Mouse (Mus musculus) liver, embryonic 15.5 days (tissue): ENCODE data around the gene Atpif1. TPM values are rescaled to one million over a fixed set of nuclear protein-coding genes. Genes with fewer than 3 reads are reported as not detected.

ENCODE experiments used
- ATAC-seq: fragments of 200-750 bp; cut with Nextera tagmentation; 2 replicates; pipeline ENCODE4 v1.8.0; 2017; ENCODE audit warnings: moderate number of reproducible peaks, mild to moderate bottlenecking, moderate library complexity; ENCODE audit not compliant: insufficient read depth
- H3K27ac ChIP-seq: fragments of 300-500 bp; sonication (generic); replicated peaks from 2 replicates; pipeline ENCODE4 v1.5.1; 2015; ENCODE audit warnings: mild to moderate bottlenecking, inconsistent platforms
- H3K27me3 ChIP-seq: fragments of 300-500 bp; sonication (generic); 2 replicates; pipeline ENCODE4 v1.6.1; 2015; ENCODE audit warnings: mild to moderate bottlenecking, inconsistent platforms
- H3K36me3 ChIP-seq: fragments of 300-500 bp; sonication (generic); replicated peaks from 2 replicates; pipeline ENCODE4 v1.6.1; 2015; ENCODE audit warnings: moderate library complexity, mild to moderate bottlenecking, inconsistent platforms
- H3K4me1 ChIP-seq: fragments of 300-500 bp; sonication (generic); replicated peaks from 2 replicates; pipeline ENCODE4 v1.6.1; 2015; ENCODE audit warnings: inconsistent platforms
- H3K4me2 ChIP-seq: fragments of 300-500 bp; sonication (generic); 2 replicates; pipeline ENCODE4 v1.6.1; 2015; ENCODE audit warnings: moderate library complexity, mild to moderate bottlenecking, inconsistent platforms
- H3K4me3 ChIP-seq: fragments of 300-500 bp; sonication (generic); replicated peaks from 2 replicates; pipeline ENCODE4 v1.5.1; 2015; ENCODE audit warnings: mild to moderate bottlenecking, inconsistent platforms
- H3K9ac ChIP-seq: fragments of 300-500 bp; sonication (generic); 2 replicates; pipeline ENCODE4 v1.6.1; 2015; ENCODE audit warnings: moderate library complexity, mild to moderate bottlenecking, inconsistent platforms
- H3K9me3 ChIP-seq: fragments of 300-500 bp; sonication (generic); replicated peaks from 2 replicates; pipeline ENCODE4 v1.6.1; 2016; ENCODE audit warnings: inconsistent platforms
- WGBS: fragments of 180-500 bp; shearing (Covaris S2); methylation state at CpG from one replicate; pipeline ENCODE4 v1.1.7; 2015; ENCODE audit warnings: mixed read lengths; ENCODE audit not compliant: insufficient replicate concordance; 5-methylcytosine and 5-hydroxymethylcytosine counted together
- polyA plus RNA-seq: library from polyadenylated mRNA; unstranded; fragments of >200 nt; fragmentation: Nextera tagmentation; extraction: Ambion mirVana; gene quantifications from 2 replicates; pipeline ENCODE4 v1.2.1, GENCODE M21; 2015

Atpif1 gene
- polyA plus RNA-seq, 1 experiment from 2014 or later, result 1,178 TPM

DNA sequence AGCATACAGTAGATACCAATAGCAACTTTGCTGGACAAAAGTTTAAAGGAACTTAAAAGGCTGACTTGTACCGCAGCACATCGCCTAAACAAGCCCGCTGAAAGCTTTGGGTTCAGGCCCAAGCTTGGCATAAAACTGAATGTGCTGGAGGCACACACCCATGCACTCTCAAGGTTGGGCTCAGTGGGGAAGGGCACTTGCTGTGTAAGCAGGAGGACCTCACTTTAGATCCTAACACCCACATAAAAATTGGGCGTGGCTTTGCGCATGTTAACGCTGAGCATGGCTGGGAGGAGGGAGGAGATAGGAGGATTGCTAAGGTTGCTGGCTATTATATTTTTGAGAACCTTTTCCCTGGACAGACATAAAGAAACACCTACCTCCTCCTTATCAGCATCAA is 8.7 kb downstream of the Atpif1 start:
- Histone ChIP-seq H3K4me2 (no peak overlapping the region), H3K27me3 (no peaks in the 10 kb centered on the region), H3K9ac (no peak overlapping the region), H3K27ac (peak overlapping the region; percentile 54), H3K4me1 (peaks cover 52% of the 10 kb centered on the region), H3K9me3 (no peaks in the 10 kb centered on the region), H3K36me3 (peaks cover 28% of the 10 kb centered on the region), H3K4me3 (no peak overlapping the region)
- ATAC-seq, result peak; percentile 43; the same call in 1 of the 2 replicates
- 43% methylated on average over 6 of the region's 6 CpGs for WGBS

DNA sequence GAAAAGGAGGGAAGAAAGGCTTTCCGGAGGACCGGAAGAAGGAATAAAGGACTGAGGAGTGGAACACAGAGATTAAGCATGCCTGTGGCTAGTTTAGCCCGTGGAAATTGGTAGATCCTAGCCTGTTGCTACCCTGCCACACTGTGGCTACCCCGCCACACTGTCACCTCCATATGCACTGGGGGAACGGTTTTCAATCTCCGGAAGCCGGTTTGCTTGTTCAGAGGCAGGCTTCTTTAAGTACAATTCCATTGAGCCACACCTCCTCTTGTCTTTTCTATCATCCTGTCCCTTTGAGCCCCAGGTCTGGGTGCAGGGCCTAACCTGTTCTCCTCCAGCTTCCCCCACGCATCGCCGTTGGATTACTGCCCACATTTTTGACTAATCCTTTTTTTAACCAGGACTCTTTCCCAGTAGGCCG is 9.1 kb downstream of the Atpif1 start:
- no peaks in the 10 kb centered on the region for H3K27me3 ChIP-seq
- H3K4me2 ChIP-seq, result no peak overlapping the region
- H3K9me3 ChIP-seq, result no peaks in the 10 kb centered on the region
- WGBS, result 34% methylated on average over 11 of the region's 11 CpGs
- peak overlapping the region; percentile 54 for H3K27ac ChIP-seq
- H3K9ac ChIP-seq, result no peak overlapping the region
- H3K4me3 ChIP-seq, result no peak overlapping the region
- no peak for ATAC-seq
- H3K4me1 ChIP-seq, result peaks cover 49% of the 10 kb centered on the region
- peaks cover 23% of the 10 kb centered on the region for H3K36me3 ChIP-seq

DNA sequence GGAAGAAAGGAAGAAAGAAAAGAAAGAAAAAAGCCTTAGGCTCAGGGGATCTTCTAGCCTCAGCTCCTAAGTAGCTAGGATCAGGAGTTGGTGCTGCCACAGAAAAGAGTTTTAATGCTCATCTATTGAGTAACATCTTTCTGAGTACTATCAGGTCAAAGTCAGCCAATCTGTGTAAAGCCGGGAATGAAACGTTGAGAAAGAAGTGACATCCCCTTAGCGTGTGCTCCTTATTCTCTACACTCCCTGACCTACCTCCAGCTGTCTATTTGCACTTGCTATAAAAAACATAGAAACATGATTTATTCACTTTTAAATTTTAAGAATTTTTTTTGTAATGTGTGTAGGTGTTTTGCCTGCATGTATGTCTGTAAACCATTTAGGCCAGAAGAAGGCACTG is 14.3 kb downstream of the Atpif1 start:
- Histone ChIP-seq H3K9ac (no peak overlapping the region), H3K27ac (no peak overlapping the region), H3K4me1 (peaks cover 19% of the 10 kb centered on the region), H3K36me3 (no peaks in the 10 kb centered on the region), H3K4me2 (no peak overlapping the region), H3K27me3 (no peaks in the 10 kb centered on the region), H3K9me3 (no peaks in the 10 kb centered on the region), H3K4me3 (no peak overlapping the region)
- WGBS, result 81% methylated on average over 3 of the region's 3 CpGs
- ATAC-seq, result no peak

DNA sequence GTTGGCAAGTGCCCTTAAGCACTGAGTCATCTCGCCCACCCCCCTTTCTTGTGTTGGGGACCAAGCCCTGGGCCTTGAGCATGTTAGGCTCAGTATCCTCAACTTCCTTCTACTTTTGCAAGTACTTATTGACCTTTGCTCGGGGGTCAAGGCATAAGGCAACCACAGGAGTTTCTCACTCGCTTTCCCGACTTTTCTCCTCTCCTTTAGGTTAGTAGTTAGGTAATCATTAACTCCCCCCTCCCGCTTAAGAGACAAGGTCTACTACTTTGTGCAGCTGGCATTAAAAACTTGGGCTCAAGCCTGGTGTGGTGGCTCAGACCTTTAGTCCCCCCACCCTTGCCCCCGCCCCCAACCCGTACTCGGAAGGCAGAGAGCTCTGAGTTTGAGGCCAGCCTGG is 15.4 kb downstream of the Atpif1 start:
- Histone ChIP-seq H3K36me3 (no peaks in the 10 kb centered on the region), H3K9ac (no peak overlapping the region), H3K27ac (no peak overlapping the region), H3K4me1 (peaks cover 26% of the 10 kb centered on the region), H3K9me3 (no peaks in the 10 kb centered on the region), H3K4me3 (no peak overlapping the region), H3K4me2 (no peak overlapping the region), H3K27me3 (no peaks in the 10 kb centered on the region)
- 57% methylated on average over 8 of the region's 8 CpGs for WGBS
- ATAC-seq, result no peak

DNA sequence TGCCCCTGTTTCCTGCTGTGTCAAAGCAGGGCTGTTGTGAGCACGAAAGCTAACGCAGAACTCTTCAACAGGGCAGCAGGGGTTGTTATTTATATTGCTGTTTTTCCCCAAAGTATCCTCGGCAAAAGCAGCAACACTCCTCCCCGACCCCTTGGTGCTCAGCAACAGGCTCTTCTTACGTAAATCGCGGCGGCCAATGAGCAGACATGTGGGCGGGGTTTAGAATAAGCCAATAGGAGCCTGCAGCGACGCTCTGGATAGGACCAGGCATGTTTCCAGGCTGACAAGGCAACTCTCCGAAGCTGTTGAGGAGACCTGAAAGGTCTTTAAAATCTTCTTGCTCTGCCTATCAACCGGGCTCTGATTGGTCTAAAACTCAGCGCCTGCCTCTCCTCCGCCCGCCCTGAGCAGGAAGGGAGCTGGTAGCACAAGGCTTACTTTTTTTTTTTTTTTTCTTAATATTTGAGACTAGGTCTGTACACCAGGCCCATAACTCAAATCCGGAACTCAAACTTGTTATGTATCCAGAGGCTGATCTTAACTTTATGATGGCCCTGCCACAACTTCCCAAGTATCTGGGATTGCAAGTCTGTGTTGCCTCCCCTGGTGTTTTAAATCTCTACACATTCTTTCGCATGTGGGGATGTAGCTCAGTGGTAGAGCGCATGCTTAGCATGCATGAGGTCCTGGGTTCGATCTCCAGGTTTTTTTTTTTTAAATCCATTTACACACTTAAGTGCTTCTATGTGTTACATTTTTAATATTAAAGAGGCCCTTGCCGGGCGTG is 17.9 kb downstream of the Atpif1 start:
- peak; percentile 88 for ATAC-seq

DNA sequence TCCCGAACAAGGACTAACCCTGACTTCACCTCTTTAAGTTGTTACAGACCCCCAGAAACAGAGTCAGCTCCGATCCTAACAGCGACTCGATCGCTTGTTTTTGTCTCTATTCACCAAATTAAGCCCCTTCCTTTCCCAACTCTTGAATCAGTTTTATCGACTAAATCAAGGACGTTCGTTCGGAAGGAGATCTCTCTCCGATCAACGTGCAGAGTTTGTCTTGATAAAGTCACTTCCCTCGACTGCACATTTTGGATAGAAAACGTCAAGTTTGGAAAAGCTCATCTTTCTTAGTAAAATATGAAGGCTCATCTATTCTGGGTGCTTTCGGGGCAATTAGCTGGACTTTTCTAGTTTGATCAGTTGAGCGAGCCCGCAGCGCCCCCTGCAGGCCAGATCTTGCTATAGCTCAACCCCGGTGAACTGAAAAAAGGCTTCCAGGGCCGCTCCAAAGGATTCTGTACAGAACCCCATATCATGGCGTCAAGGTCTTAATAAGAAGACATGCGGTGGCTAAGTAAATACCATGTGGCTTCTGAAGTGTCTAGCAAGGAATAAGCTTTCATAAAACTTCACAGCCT is 18.8 kb downstream of the Atpif1 start:
- 2% methylated on average over 21 of the region's 21 CpGs for WGBS
- H3K4me3 ChIP-seq, result peak overlapping the region; percentile 63
- peak overlapping the region; percentile 64 for H3K9ac ChIP-seq
- no peaks in the 10 kb centered on the region for H3K9me3 ChIP-seq
- no peaks in the 10 kb centered on the region for H3K27me3 ChIP-seq
- H3K27ac ChIP-seq, result peak overlapping the region; percentile 92
- no peak for ATAC-seq
- peaks cover 55% of the 10 kb centered on the region for H3K4me1 ChIP-seq
- no peaks in the 10 kb centered on the region for H3K36me3 ChIP-seq
- H3K4me2 ChIP-seq, result peak overlapping the region; percentile 89

More for the DNA sequence above, 17.9 kb downstream of the Atpif1 start:
- Histone ChIP-seq H3K9me3 (no peaks in the 10 kb centered on the region), H3K4me1 (peaks cover 51% of the 10 kb centered on the region), H3K9ac (peak overlapping the region; percentile 64), H3K4me2 (peak overlapping the region; percentile 89), H3K27me3 (no peaks in the 10 kb centered on the region), H3K36me3 (no peaks in the 10 kb centered on the region), H3K4me3 (peak overlapping the region; percentile 63), H3K27ac (peak overlapping the region; percentile 92)
- 18% methylated on average over 22 of the region's 22 CpGs for WGBS

DNA sequence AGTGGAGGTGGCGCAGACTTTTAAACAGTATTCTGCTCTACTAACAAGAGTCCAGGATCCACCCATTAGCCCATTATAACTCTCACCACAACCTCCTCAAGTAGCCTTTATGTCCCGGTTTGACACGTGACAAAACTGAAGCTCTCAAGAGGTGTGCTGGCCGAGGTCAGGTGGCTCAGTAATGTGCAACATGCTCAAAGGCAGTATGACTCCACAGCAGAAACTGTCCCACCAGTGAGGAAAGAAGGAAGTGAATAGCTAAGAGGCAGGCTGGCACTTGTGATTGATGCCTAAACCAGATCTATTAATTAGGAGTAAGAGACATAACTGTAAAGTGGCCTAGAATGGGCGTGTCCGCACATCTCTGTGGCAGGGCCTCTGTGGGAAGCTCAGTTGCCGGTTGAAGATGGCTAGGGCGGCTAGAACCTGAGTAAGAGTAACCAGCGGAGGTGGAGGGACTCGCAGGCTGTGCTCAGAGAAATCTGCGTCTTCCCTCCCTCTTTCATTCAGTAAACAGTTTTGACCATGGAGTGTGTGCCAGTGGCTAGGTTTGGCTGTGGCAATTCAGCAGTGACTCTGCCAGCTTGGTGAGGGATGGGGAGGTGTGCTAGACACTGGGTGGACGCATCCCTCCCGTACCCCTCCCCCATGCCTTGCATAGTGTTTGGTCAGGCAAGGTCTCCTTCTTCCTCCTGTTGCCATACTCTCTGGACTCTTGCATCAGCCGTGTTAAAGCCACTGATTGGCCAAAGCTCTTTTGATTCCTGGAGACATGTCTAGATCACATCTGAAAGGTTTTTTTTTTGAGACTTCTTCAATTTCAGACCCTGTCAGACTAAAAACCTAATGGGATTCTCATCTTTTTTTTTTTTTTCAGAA is 19.8 kb downstream of the Atpif1 start:
- Histone ChIP-seq H3K36me3 (no peaks in the 10 kb centered on the region), H3K9me3 (no peaks in the 10 kb centered on the region), H3K27ac (peak overlapping the region; percentile 77)

DNA sequence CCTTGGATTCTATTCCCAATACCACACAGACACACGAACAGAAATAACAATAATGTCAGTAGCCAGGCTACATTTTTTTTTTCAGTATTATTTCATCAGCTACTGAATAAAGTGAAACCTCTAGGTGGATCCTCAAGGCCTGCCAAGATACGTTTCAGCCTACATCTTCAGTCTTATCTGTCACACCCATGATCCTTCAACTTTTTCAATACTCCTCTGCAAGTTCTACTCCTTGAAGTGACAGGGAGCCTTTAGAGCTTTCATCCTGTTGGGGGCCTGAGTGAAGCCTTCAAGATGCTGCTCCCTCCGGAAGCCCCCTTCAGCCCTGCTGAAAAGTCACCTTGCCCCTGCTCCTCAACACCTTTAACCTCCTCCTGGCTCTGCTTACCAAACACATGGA is 21.4 kb downstream of the Atpif1 start:
- peak overlapping the region; percentile 25; the same call in 1 of the 2 replicates for H3K9ac ChIP-seq
- peak overlapping the region; percentile 51 for H3K4me2 ChIP-seq
- peak overlapping the region; percentile 14; the same call in 1 of the 2 replicates for H3K4me3 ChIP-seq
- H3K9me3 ChIP-seq, result no peaks in the 10 kb centered on the region
- no peaks in the 10 kb centered on the region for H3K36me3 ChIP-seq
- H3K27ac ChIP-seq, result peak overlapping the region; percentile 84
- H3K27me3 ChIP-seq, result no peaks in the 10 kb centered on the region
- H3K4me1 ChIP-seq, result peaks cover 77% of the 10 kb centered on the region
- 42% methylated on average over 3 of the region's 3 CpGs for WGBS
- no peak for ATAC-seq

More for the DNA sequence above, 19.8 kb downstream of the Atpif1 start:
- H3K9ac ChIP-seq, result peak overlapping the region; percentile 25; the same call in 1 of the 2 replicates
- H3K4me2 ChIP-seq, result peak overlapping the region; percentile 89
- peaks cover 63% of the 10 kb centered on the region for H3K4me1 ChIP-seq
- 27% methylated on average over 14 of the region's 14 CpGs for WGBS
- no peak for ATAC-seq
- H3K27me3 ChIP-seq, result no peaks in the 10 kb centered on the region
- peak overlapping the region; percentile 22 for H3K4me3 ChIP-seq

DNA sequence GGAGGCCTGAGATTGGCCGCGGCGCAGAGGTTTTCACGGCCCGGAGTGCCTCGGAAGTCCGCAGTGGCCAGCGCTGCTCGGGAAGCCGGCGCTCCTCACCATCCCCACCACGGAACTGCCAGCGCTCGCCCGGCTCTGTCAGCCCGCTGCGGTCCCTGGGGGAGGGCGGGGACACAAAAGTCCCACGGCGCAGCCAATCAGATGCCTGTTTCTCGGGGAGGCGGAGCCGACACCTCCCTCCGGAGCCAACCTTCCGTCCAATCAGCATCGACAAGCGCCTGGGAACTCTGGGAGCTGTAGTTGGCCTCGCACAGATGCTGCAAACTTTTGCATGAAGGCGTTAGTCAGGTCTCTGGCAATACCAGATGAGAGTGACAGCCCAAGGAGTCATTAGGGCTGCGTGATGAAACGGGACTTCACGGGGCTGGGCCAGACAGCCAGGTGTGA is 23.1 kb downstream of the Atpif1 start, which contains the start of gene Sesn2:
Gene Sesn2 (minus strand): TSS at position 150 of the 447 bp plus-strand sequence.
- Histone ChIP-seq H3K27me3 (no peaks in the 10 kb centered on the region), H3K9ac (peak within 1 kb of the TSS; percentile 92), H3K9me3 (no peaks in the 10 kb centered on the region), H3K27ac (peak within 1 kb of the TSS; percentile 85), H3K4me1 (peaks cover 86% of the 10 kb centered on the region), H3K4me3 (peak within 1 kb of the TSS; percentile 86), H3K36me3 (no peaks in the 10 kb centered on the region), H3K4me2 (peak within 1 kb of the TSS; percentile 98)
- under 1% methylated on average over 32 of the region's 32 CpGs for WGBS
- ATAC-seq, result peak; percentile 93

DNA sequence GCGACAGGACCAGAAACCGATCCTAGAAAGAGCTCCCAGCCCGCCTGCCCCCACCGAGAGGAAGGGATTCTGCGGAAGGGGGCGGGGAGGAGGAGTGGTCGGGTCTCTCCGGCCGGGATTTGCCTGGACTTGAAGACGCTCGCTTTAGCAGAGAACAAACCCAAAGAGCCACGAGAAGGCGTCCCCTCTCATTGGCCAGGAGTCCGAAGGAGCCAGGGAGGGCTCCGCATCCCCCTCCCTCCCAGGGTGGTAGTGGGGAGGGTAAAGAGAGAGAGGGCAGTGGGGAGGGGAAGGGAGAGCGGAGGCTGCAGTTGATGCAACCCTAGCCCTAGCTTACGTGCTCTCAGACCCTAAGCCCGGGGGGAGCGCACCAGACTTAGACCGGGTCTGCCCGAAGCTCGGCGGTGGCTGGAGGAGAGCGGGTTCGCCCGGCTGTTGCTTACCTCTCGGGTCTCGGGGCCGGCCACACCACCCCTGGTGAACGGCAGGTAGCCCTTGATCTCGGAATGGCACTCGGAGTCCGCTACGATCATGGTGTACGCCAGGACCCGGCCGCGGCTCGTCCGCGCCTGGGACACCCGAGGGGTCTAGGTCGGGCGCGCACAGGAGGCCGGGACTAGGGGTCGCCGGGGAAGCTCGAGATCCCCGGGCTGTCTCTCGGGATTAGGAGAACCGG is 23.7 kb downstream of the Atpif1 start:
- Histone ChIP-seq H3K9ac (peak overlapping the region; percentile 92), H3K9me3 (no peaks in the 10 kb centered on the region), H3K4me1 (peaks cover 92% of the 10 kb centered on the region), H3K27me3 (no peaks in the 10 kb centered on the region), H3K27ac (peak overlapping the region; percentile 85), H3K4me3 (peak overlapping the region; percentile 86), H3K4me2 (peak overlapping the region; percentile 98), H3K36me3 (no peaks in the 10 kb centered on the region)
- under 1% methylated on average over 52 of the region's 52 CpGs for WGBS
- peak; percentile 32 for ATAC-seq
